Mouse (Mus musculus): ENCODE results near the gene Emc8.

DNA sequence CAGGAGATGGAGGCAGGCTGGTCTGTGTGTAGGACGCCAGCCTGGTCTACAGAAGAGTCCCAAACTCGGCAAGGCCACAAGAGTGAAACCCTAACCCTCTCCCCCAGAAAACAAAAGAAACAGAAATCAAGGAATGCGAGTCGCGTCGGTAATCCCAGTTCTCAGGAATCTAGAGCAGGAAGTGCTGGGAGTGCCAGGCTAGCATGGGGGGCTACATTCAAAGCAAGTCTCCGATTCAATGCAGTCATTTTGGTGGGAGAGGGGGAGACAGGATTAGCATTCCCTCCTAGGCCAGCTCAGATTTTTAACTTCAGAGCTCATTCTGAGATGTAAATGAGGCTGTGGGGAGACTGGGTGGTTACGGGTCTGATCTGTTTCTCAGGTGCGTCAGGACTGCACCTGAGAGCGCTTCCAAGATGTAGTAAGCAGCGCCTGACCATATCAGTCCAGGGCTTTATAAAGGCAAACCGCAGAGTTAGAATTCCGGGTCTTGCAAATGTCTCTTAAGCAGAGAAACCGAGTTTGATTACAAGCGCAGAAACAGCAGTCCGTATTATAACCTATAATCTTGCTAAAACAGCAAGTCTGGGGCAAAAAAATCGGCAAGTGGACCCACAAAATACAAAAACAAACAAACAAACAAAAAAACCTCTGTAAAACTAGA, 1.4 kb downstream of the Emc8 start:
- TF ChIP-seq TAL1 (IDR thresholded peaks at IDR 0.05; ENCODE audit: low read length) (no peak), GATA1 (IDR thresholded peaks at IDR 0.05; ENCODE audit: low read length) (no peak)
